Mouse (Mus musculus) stomach, postnatal 0 days (tissue): Measurements from ENCODE around the gene Tas1r1. TPM values are rescaled to one million over a fixed set of nuclear protein-coding genes. Genes with fewer than 3 reads are reported as not detected.
A peak's percentile ranks its signal among the peaks of the same experiment; 100 is the strongest.
"Not testable (repeated sequence)": the region's sequence is repeated elsewhere in the genome, so short reads cannot be mapped to it uniquely, and the experiment has no call there.

Source experiments
- ATAC-seq: fragments of 200-750 bp; cut with Nextera tagmentation; 2 replicates; pipeline ENCODE4 v1.8.0; 2017; ENCODE audit not compliant: low FRiP score, low TSS enrichment
- DNase-seq: peaks from one replicate; pipeline ENCODE4 v3.0.0-alpha.2; 2016; ENCODE audit warnings: low spot score
- H3K27ac ChIP-seq: fragments of 300-500 bp; sonication (generic); replicated peaks from 2 replicates; pipeline ENCODE4 v1.5.1; 2014; ENCODE audit warnings: mild to moderate bottlenecking, control low read depth
- H3K27me3 ChIP-seq: fragments of 300-500 bp; sonication (generic); 2 replicates; pipeline ENCODE4 v1.6.1; 2014; ENCODE audit warnings: low read length; ENCODE audit not compliant: control insufficient read depth, insufficient read depth
- H3K36me3 ChIP-seq: fragments of 300-500 bp; sonication (generic); 2 replicates; pipeline ENCODE4 v1.6.1; 2014; ENCODE audit warnings: low read length, mixed read lengths; ENCODE audit not compliant: control insufficient read depth, insufficient read depth
- H3K4me1 ChIP-seq: fragments of 300-500 bp; sonication (generic); replicated peaks from 2 replicates; pipeline ENCODE4 v1.6.1; 2014; ENCODE audit warnings: antibody characterized with exemption; ENCODE audit not compliant: control insufficient read depth, insufficient read depth
- H3K4me2 ChIP-seq: fragments of 300-500 bp; sonication (generic); replicated peaks from 2 replicates; pipeline ENCODE4 v1.6.1; 2014; ENCODE audit warnings: low read depth, mild to moderate bottlenecking, control low read depth, moderate library complexity
- H3K4me3 ChIP-seq: fragments of 300-500 bp; sonication (generic); 2 replicates; pipeline ENCODE4 v1.5.1; 2014; ENCODE audit warnings: low read depth, low read length, control low read depth
- H3K9ac ChIP-seq: fragments of 300-500 bp; sonication (generic); 2 replicates; pipeline ENCODE4 v1.6.1; 2014; ENCODE audit warnings: mild to moderate bottlenecking, low read length, control low read depth, mixed read lengths
- H3K9me3 ChIP-seq: fragments of 300-500 bp; sonication (generic); 2 replicates; pipeline ENCODE4 v1.6.1; 2016; ENCODE audit warnings: low read length; ENCODE audit not compliant: control insufficient read depth
- CTCF ChIP-seq: IDR thresholded peaks from 2 replicates; pipeline ENCODE4 v1.5.1; 2016; ENCODE audit warnings: antibody characterized with exemption, low read depth, mild to moderate bottlenecking, moderate library complexity
- EP300 ChIP-seq: optimal IDR thresholded peaks from 2 replicates; pipeline ENCODE3; 2016; ENCODE audit warnings: antibody characterized with exemption
- WGBS: fragments of 180-500 bp; shearing (Covaris S2); extraction: QIAGEN DNeasy Blood & Tissue Kit; methylation state at CpG from one replicate; pipeline ENCODE4 v1.1.7; 2014; 5-methylcytosine and 5-hydroxymethylcytosine counted together
- polyA plus RNA-seq: library from polyadenylated mRNA; unstranded; fragments of >200 nt; fragmentation: Nextera tagmentation; extraction: Ambion mirVana; gene quantifications from 2 replicates; pipeline ENCODE4 v1.2.1, GENCODE M21; 2015

Gene Tas1r1
- polyA plus RNA-seq, 1 experiment from 2014 or later, result 0.12 TPM

GRCm38 (mm10) chr4:152039831-152040310, 1.5 kb upstream of the Tas1r1 start:
- no peak for TF ChIP-seq EP300
- no peak for TF ChIP-seq CTCF
- H3K4me1 ChIP-seq, result no peaks in the 10 kb centered on the region
- H3K4me3 ChIP-seq, result peak overlapping the region; percentile 95
- peak overlapping the region; percentile 98 for H3K4me2 ChIP-seq
- H3K27ac ChIP-seq, result no peak overlapping the region; the same call in 1 of the 2 replicates
- H3K9me3 ChIP-seq, result no peaks in the 10 kb centered on the region
- no peak for ATAC-seq
- no peak for DNase-seq
- H3K9ac ChIP-seq, result peak overlapping the region; percentile 87
- peaks cover 15% of the 10 kb centered on the region for H3K36me3 ChIP-seq
- H3K27me3 ChIP-seq, result no peaks in the 10 kb centered on the region
- 2% methylated on average over 25 of the region's 25 CpGs for WGBS

- under 1% methylated on average over 84 of the region's 86 CpGs for WGBS
- H3K36me3 ChIP-seq, result peaks cover 14% of the 10 kb centered on the region
- ATAC-seq (peak; percentile 91), DNase-seq (peak; percentile 94)
- peak within 1 kb of the TSS; percentile 67; the same call in 1 of the 2 replicates for H3K27ac ChIP-seq
- no peaks in the 10 kb centered on the region for H3K27me3 ChIP-seq
- H3K4me1 ChIP-seq, result no peaks in the 10 kb centered on the region
- TF ChIP-seq CTCF (peak; percentile 99), EP300 (peak; percentile 99)
- H3K4me3 ChIP-seq, result peak within 1 kb of the TSS; percentile 95
- H3K9ac ChIP-seq, result peak within 1 kb of the TSS; percentile 87
- peak within 1 kb of the TSS; percentile 98 for H3K4me2 ChIP-seq
- H3K9me3 ChIP-seq, result no peaks in the 10 kb centered on the region
Measured at GRCm38 (mm10) chr4:152038985-152039830, 840 bp upstream of the Tas1r1 start, which contains the start of gene Nol9. Gene Nol9, plus strand, starts transcription at chr4:152039321.

- H3K9ac ChIP-seq, H3K4me1 ChIP-seq, H3K9me3 ChIP-seq, H3K27ac ChIP-seq, DNase-seq, ATAC-seq, H3K4me2 ChIP-seq, H3K27me3 ChIP-seq, H3K36me3 ChIP-seq, H3K4me3 ChIP-seq: not testable (repeated sequence)
- 91% methylated on average over 6 of the region's 6 CpGs for WGBS
- peak; percentile 55 for TF ChIP-seq CTCF
Measured at GRCm38 (mm10) chr4:152036464-152036863, 1.9 kb downstream of the Tas1r1 start.

GRCm38 (mm10) chr4:152032922-152033321, 5.4 kb downstream of the Tas1r1 start:
- WGBS, result 90% methylated on average over 13 of the region's 13 CpGs
- Histone ChIP-seq H3K9ac (no peak overlapping the region), H3K4me3 (no peak overlapping the region), H3K4me1 (peaks cover 2% of the 10 kb centered on the region; the same call in 1 of the 2 replicates), H3K27ac (no peak overlapping the region), H3K9me3 (no peaks in the 10 kb centered on the region), H3K36me3 (no peaks in the 10 kb centered on the region), H3K4me2 (no peak overlapping the region), H3K27me3 (no peaks in the 10 kb centered on the region)
- no peak for ATAC-seq
- TF ChIP-seq EP300, result no peak
- DNase-seq, result no peak

- Histone ChIP-seq H3K27ac (no peak overlapping the region), H3K27me3 (no peaks in the 10 kb centered on the region), H3K4me2 (no peak overlapping the region), H3K4me3 (no peak overlapping the region), H3K9me3 (no peaks in the 10 kb centered on the region), H3K9ac (no peak overlapping the region), H3K4me1 (peaks cover 16% of the 10 kb centered on the region), H3K36me3 (no peaks in the 10 kb centered on the region)
- no peak for TF ChIP-seq EP300
- TF ChIP-seq CTCF, result peak; percentile 65
- WGBS, result 60% methylated on average over 4 of the region's 4 CpGs
- no peak; the same call in 1 of the 2 replicates for ATAC-seq
- peak; percentile 62 for DNase-seq
Measured at GRCm38 (mm10) chr4:152029997-152030396, 8.4 kb downstream of the Tas1r1 start.

GRCm38 (mm10) chr4:152029087-152029486, 9.3 kb downstream of the Tas1r1 start:
- no peak overlapping the region for H3K4me3 ChIP-seq
- no peak overlapping the region for H3K27ac ChIP-seq
- no peak for DNase-seq
- TF ChIP-seq CTCF (peak; percentile 69), EP300 (no peak)
- H3K36me3 ChIP-seq, result no peaks in the 10 kb centered on the region
- H3K4me1 ChIP-seq, result peaks cover 16% of the 10 kb centered on the region
- H3K27me3 ChIP-seq, result no peaks in the 10 kb centered on the region
- no peak overlapping the region for H3K9ac ChIP-seq
- WGBS, result 39% methylated on average over 5 of the region's 5 CpGs
- H3K9me3 ChIP-seq, result no peaks in the 10 kb centered on the region
- ATAC-seq, result no peak
- H3K4me2 ChIP-seq, result no peak overlapping the region
